Mouse (Mus musculus): ENCODE measurements around the gene Strip1. TPM values are rescaled to one million over a fixed set of nuclear protein-coding genes. Genes with fewer than 3 reads are reported as not detected.
"Not testable (repeated sequence)": the region's sequence is repeated elsewhere in the genome, so short reads cannot be mapped to it uniquely, and the experiment has no call there.

Gene Strip1
- polyA plus RNA-seq (2017; shearing (Covaris generic)) = 10 to 100 TPM; 18.8 to 19.4 TPM

DNA sequence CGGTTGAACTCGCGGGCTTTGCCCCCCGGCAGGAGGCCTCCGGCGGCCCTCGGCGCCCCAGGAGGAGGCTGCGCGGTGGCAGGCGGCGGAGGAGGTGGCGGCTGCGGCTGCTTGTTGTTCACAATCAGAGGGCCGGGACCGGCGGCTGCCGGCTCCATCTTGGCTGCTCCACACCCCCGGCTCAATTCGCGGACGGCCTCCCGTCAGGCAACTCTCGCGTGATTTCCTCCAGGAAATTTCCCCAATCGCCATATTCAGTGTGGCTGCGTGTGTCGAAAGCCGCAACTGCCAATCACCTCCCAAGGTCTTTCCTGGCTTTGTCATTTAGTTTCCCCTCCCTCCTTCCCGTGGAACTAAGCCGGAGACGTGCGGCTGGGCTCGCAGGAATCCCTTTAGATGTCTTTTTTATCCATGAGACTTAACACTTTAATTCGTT is at the start of gene Strip1:
Gene Strip1, minus strand, starts transcription at position 172 of the 436 bp plus-strand sequence.
- ATAC-seq = peak; percentile 97

DNA sequence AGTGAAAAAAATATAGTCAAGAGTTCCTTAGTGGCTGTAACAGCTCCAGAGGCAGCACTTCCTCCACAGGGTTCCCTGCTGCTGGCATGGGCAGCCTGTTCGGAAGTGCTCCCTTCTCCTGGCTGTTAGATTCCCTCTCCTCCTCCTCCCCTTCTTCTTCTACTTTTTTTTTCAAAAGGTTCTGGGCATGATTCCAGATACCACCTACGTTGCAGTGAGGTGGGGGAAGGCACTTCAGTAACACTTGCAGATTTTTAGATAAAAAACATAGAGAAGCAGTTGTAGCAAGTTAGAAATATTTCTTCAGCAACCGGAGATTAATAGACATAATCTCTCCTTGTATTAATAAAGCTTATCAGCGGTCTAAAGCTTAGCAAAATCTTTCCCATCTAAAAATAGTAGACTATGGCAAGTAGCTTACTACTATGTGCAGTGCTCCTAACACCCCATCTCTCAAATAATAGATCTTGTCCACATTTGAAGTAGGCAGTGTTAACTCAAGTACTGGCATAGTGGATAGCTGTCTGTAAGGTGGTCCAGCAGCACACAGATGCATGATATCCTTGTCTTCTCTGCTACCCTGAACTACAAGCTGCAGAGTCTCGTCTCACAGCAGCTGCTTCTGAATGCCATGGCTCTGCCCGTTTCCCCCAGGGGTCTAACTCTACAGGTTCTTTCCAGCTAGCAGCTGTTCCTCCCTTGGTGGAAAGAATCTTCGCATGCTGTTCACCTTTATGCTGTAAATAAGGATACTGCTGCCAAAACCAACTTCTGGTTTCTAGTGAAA is 49.5 kb upstream of the Strip1 start:
- no peak for ATAC-seq

- no peak for ATAC-seq
Observed at GRCm38 (mm10) chr3:107671509-107671908, 40.0 kb upstream of the Strip1 start.

- no peak for ATAC-seq
Observed at GRCm38 (mm10) chr3:107670500-107670899, 39.0 kb upstream of the Strip1 start.

- ATAC-seq = no peak
Observed at GRCm38 (mm10) chr3:107668786-107669185, 37.3 kb upstream of the Strip1 start.

GRCm38 (mm10) chr3:107667426-107667825 is 35.9 kb upstream of the Strip1 start:
- ATAC-seq = no peak

GRCm38 (mm10) chr3:107664641-107665040 is 33.1 kb upstream of the Strip1 start:
- ATAC-seq = no peak

- ATAC-seq = no peak
Observed at GRCm38 (mm10) chr3:107659000-107659399, 27.5 kb upstream of the Strip1 start.

DNA sequence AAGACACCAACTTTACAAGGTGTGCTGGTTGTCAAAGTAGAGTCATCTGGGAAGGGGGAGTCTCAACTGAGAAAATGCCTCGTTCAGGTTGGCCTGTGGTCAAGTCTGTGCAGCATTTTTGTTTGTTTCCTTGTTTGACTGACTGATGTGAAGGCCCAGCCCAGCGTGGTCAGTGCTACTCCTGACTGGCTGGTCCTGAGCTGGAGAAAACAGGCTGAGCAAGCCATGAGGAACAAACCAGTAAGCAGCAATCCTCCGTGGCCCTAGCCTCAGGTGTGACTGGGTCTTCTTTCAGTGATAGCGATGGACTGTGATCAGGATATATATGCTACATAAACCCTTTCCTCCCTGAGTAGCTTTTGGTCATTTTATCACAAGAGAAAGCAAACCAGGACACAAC is 25.4 kb upstream of the Strip1 start:
- ATAC-seq = no peak

DNA sequence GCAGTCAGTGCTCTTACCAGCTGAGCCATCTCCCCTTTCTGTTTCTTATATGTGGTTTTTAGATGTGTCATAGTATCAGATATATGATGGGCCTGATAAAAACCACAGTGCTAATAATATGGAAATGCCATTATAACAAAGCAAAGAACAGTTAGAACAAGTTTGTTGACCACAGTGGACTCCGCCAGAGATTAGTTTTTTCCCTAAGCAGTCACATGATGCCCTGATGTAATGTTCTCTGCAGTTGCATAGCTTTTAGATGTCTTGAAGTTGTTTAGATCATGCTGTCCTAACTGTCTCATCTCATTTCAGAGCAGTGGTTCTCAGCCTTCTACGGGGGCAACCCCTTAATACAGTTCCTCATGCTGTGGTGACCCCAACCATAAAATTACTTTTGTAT is 24.7 kb upstream of the Strip1 start:
- no peak for ATAC-seq

- no peak for ATAC-seq
Observed at GRCm38 (mm10) chr3:107655491-107655890, 24.0 kb upstream of the Strip1 start.

DNA sequence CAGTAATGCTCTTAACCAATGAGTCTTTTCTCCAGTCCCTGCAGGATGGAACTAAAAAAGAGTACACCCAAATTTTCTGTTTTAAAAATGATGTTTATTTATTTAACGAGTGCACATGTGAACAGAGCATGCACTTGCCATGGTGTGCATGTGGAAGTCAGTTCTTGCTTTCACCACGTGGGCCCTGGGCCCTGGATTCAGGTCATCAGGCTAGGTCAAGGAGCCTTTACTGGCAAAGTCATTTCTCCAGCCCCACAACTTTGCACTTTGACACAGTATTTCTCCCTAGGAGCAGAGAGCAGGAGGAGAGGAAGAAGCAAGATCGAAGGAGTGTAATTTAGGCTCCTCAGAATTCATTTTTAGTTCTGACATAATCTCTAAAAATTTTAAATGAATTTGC is 23.4 kb upstream of the Strip1 start:
- no peak for ATAC-seq

DNA sequence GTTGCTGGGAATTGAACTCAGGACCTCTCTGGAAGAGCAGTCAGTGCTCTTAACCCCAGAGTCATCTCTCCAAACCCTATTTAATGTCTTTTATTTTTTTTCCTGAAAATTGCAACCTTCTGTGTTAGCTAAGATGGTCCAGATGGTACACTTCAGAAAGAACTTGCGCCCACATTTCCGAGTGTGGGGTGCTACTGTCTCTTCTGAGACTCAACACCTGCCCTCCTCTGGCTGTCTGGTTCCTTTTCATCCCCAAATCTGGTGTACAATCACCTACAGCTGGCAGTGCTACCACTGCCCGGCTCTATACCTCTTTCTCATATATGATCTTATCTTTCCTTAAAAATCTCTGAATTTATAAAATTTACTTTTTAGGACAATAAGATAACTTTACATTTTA is 21.5 kb upstream of the Strip1 start:
- no peak for ATAC-seq

DNA sequence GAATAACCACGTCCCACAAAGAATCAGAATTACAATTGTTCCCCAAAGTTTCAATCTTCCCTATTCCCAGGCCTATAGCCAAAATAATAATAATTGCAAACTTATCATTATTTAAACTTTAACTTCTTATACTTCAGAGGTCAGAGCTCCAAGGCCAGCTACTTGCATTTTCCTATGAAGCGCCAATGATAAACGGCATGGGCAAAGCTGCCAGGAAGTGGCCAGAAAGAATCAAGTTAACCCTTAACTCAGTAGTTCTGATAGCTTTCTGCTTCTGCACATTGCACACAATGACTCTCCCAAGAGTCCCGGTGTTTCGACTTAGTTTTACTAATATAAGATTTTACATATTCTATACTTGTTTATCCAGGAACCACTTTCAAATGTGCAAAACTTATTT is 18.8 kb upstream of the Strip1 start:
- ATAC-seq = not testable (repeated sequence)

DNA sequence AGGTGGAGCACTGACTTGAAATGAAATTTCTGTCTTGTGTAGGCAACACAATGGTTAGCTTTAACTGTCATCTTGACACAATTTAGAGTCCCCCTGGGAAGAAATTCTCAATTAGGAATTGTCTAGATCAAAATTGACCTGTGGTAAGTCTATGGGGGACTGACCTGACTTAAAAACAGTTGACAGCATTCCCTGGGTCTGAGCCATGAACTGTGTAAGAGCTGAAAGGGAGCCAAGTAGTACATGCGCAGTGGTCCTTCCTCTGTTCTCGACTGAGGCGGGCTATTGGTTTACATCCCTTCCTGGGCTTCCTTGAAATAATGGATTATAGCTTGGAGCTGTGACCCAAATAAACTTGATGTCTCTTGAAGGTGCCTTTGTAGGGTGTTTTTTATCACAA is 15.5 kb upstream of the Strip1 start:
- no peak for ATAC-seq

GRCm38 (mm10) chr3:107637606-107638172 is 6.2 kb upstream of the Strip1 start:
- ATAC-seq = no peak

- no peak for ATAC-seq
Observed at GRCm38 (mm10) chr3:107636236-107636635, 4.7 kb upstream of the Strip1 start.

GRCm38 (mm10) chr3:107635836-107636235 is 4.3 kb upstream of the Strip1 start:
- ATAC-seq = no peak

DNA sequence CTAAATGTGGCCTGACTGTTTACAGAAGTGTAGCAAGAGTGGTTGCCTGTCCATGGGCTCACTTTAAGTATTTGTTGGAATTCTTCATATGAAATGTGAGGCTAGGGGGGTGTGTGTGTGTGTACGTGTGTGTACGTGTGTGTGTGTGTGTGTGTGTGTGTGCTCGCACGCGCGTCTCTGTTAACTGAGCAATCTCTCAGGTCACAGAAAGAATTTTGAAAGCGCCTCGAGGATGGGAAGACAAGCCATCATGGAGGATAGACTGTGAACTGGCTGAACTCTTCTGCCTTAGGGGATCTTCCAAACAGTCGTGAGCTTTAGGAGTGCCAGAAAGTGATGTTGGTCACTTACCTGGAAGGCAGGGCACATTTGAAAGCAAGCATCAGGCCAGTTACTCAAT is 2.4 kb upstream of the Strip1 start:
- no peak for ATAC-seq

GRCm38 (mm10) chr3:107632786-107633185 is 1.3 kb upstream of the Strip1 start:
- no peak for ATAC-seq

DNA sequence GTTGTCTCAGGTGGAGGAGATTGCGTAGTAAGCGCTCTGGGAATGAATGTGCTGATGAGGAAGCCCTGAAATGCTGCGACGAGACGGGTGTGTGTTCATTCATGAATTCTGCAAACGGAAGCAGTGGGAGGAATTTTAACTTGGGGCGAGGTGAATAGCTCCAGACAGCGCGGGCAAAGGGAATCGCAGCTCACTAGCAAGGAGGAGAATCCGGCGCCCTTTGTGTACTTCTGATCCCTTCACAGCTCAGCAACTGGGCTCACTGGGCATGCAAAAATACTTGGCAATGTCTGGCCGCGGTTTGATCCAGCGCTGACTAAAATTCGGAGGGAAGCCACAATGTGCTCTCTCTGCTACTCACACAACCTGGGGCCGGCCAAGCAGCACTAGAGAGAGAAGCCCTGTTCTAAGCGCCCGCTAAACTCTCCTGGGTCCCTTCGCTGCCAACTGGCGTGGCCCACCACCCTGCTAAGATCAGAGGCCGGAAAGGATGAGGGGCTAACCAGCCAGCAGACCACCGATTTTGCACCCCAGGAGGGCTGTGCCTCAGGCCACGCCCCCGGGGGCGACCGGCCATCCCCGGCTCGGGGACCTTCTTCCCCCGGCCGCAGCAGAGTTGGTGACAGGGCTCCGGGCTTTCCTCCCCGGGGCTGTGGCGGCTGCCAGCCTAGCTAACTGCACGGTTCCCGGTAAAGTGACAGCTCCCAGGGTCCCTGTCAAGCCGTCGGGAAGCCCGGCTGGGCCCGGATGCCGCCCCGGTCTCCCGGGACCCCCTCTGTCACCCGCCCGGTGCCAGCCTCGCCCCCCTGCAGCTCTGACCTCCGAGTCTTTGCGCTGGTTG is 592 bp downstream of the Strip1 start, which contains the start of gene Gm10961:
Gene Gm10961, plus strand, starts transcription at position 641 of the 841 bp plus-strand sequence.
- ATAC-seq = peak; percentile 31

- ATAC-seq = no peak
Observed at GRCm38 (mm10) chr3:107629411-107629810, 2.1 kb downstream of the Strip1 start.

DNA sequence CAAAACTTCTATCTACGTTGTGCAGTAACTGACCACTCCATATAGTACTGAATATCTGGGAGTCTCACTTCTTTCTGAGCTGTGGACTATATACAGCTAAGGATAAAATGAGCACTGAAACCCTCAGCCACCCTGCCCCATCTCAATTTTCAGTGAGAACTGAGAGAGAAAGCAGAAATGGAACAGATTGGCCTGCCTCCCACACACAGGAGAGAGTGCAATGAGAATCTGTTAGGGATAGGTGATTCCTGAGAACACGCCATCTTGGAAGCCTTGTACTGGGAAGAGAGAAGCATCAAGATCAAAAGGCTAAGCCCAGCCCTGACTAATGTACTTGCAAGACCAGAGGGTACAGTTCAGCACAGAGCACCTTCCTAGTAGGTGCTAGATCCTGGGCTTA is 2.9 kb downstream of the Strip1 start:
- ATAC-seq = no peak
